Mouse (Mus musculus) myocyte (in vitro differentiated cells): Measurements from ENCODE around the gene Xylt1.

Source experiments
- CEBPB ChIP-seq: IDR thresholded peaks from 2 replicates; pipeline ENCODE4 v1.6.1; 2011; ENCODE audit warnings: mild to moderate bottlenecking, moderate library complexity; ENCODE audit not compliant: poor library complexity, insufficient read depth, severe bottlenecking
- E2F4 ChIP-seq: IDR thresholded peaks from one replicate; pipeline ENCODE4 v1.6.1; 2011; ENCODE audit warnings: mild to moderate bottlenecking, control low read depth, moderate library complexity; ENCODE audit not compliant: insufficient read depth
- MYOG ChIP-seq, 3 experiments: IDR thresholded peaks; one replicate each; pipeline ENCODE4 v1.6.1; 2011; ENCODE audit warnings: control low read depth in 2 of 3, low read depth in 2 of 3, mild to moderate bottlenecking in 2 of 3; ENCODE audit not compliant: insufficient read length in 2 of 3, control insufficient read depth in 1 of 3, insufficient read depth in 1 of 3
- POLR2A ChIP-seq: IDR thresholded peaks from one replicate; pipeline ENCODE4 v1.6.1; 2011; ENCODE audit warnings: low read depth, mild to moderate bottlenecking, control low read depth, moderate library complexity; ENCODE audit not compliant: insufficient read length

- TF ChIP-seq POLR2A: no peak
- no peak for TF ChIP-seq E2F4
- no peak for TF ChIP-seq MYOG (IDR thresholded peaks at IDR 0.05; ENCODE audit: control insufficient read depth in 1 of 3, insufficient read depth in 1 of 3, insufficient read length in 2 of 3, low read depth in 2 of 3)
- TF ChIP-seq CEBPB: no peak
Measured at GRCm38 (mm10) chr7:117566115-117566514, 185.3 kb downstream of the Xylt1 start.
